Mouse (Mus musculus): ENCODE measurements around the gene Vmn2r6.
"Not testable (repeated sequence)": the region's sequence is repeated elsewhere in the genome, so short reads cannot be mapped to it uniquely, and the experiment has no call there.

Vmn2r6 gene

DNA sequence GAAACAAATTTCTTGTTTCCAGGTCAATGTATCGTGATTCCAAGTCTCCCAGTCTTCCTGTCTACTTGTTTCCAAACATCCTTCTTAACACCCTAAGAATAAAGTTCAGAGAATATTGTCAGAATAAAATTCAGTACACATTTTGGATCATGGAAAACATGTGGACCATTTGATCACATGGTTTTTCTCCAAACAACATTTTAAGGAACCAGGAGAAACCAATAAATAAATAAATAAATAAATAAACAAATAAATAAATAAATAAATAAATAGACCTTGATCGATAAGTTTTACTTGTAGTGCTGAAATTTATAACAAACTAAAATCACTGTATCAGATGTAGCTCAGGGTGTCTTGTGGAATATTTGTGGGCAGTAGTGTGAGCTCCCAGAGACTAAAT is at the start of gene Vmn2r6:
Gene Vmn2r6, minus strand, starts transcription at position 101 of the 400 bp plus-strand sequence.
- DNase-seq, result not testable (repeated sequence)

- DNase-seq, result no peak
These were observed 22.0 kb upstream of the Vmn2r6 start for GRCm38 (mm10) chr3:64587618-64588017.

DNA sequence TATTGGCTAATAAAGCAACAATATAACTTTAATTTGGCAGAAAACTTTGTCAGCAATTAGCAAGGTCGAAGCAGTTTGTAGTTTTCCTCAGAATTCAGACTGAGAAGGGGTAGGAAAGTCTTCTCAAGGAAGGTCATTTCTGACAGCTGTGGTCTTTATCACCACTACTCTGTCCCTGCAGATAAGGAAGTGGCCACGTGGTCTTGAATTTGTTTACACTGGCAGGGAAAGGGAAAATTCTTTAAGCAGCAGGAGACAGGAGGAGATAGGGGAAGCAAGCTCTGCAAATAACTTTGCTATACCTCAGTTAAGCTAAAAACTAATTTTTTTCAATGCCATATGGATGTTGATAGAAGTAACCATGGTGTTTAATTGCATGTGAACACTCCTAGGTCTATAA is 3.2 kb upstream of the Vmn2r6 start:
- not testable (repeated sequence) for DNase-seq

GRCm38 (mm10) chr3:64523585-64523984 is 42.0 kb downstream of the Vmn2r6 start:
- DNase-seq, result not testable (repeated sequence)

GRCm38 (mm10) chr3:64509742-64510141 is 55.9 kb downstream of the Vmn2r6 start, which contains the start of gene Vmn2r5:
Gene Vmn2r5, minus strand, starts transcription at chr3:64509842.
- DNase-seq, result not testable (repeated sequence)

Measured in thymus, postnatal 36 days (tissue).